Mouse (Mus musculus): ENCODE results near the gene Zfp385c.

DNA sequence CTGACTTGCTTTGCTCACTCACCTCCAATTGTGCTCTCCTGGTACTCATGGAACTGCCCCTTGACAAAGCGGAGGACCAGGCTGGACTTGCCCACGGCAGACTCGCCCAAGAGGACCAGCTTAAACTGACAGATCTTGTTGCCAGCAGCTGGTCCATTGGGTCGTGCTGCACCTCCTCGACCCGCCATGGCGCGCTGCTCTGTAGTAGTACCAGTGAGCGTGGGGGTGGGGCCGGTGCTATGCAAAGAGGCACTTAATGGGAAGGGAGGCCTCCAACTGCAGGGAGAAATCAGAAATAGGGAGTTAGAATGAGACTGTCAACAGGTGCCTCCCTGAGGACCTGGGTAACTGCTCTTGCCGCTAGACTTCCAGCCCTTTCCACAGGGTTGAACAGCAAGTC, 27.6 kb upstream of the Zfp385c start:
- TF ChIP-seq CTCF (IDR thresholded peaks at IDR 0.05; ENCODE audit: extremely low read depth, insufficient read depth, low read length) (no peak), POLR2A (IDR thresholded peaks at IDR 0.05; ENCODE audit: extremely low read depth, insufficient read depth, low read length) (no peak)

Measured in cortical plate, adult 2 months (tissue).